Mouse (Mus musculus) spleen, adult 2 months (tissue): ENCODE results near the gene Dnajc6. TPM values are rescaled to one million over a fixed set of nuclear protein-coding genes. Genes with fewer than 3 reads are reported as not detected.

Experiments used
- DNase-seq, 2 experiments: peaks; one replicate each; pipeline versions ENCODE4 v3.0.0 to v3.0.0-alpha.2; 2012 to 2021; ENCODE audit warnings: low spot score in 2 of 2, low read depth in 1 of 2
- H3K27ac ChIP-seq: fragments of 200-500 bp; 2 replicates; pipeline ENCODE4 v1.5.1; 2012; ENCODE audit warnings: low read length, inconsistent platforms; ENCODE audit not compliant: insufficient read depth
- H3K27me3 ChIP-seq: fragments of 200-500 bp; 2 replicates; pipeline ENCODE4 v1.6.1; 2012; ENCODE audit warnings: mild to moderate bottlenecking, moderate library complexity, low read length, inconsistent platforms; ENCODE audit not compliant: control insufficient read depth, insufficient read depth
- H3K36me3 ChIP-seq: fragments of 200-500 bp; 2 replicates; pipeline ENCODE4 v1.6.1; 2012; ENCODE audit warnings: mild to moderate bottlenecking, low read length, inconsistent platforms; ENCODE audit not compliant: control insufficient read depth, insufficient read depth
- H3K4me1 ChIP-seq: fragments of 200-500 bp; 2 replicates; pipeline ENCODE4 v1.6.1; 2011; ENCODE audit warnings: inconsistent platforms; ENCODE audit not compliant: control insufficient read depth, insufficient read depth, insufficient read length
- H3K4me3 ChIP-seq: fragments of 200-500 bp; 2 replicates; pipeline ENCODE4 v1.5.1; 2011; ENCODE audit warnings: mild to moderate bottlenecking, inconsistent platforms; ENCODE audit not compliant: insufficient read depth, insufficient read length; ENCODE audit errors: extremely low read depth
- CTCF ChIP-seq: fragments of 200-500 bp; IDR thresholded peaks from 2 replicates; pipeline ENCODE4 v1.5.1; 2011; ENCODE audit warnings: mild to moderate bottlenecking, inconsistent platforms; ENCODE audit not compliant: insufficient read depth, insufficient read length, insufficient replicate concordance; ENCODE audit errors: extremely low read depth
- POLR2A ChIP-seq: fragments of 200-500 bp; IDR thresholded peaks from 2 replicates; pipeline ENCODE4 v1.6.1; 2011; ENCODE audit warnings: low read depth, low read length, inconsistent platforms
- WGBS: fragments of 180-500 bp; shearing (Covaris S2); methylation state at CpG from one replicate; pipeline ENCODE4 v1.1.7; 2018; 5-methylcytosine and 5-hydroxymethylcytosine counted together
- polyA plus RNA-seq: library from polyadenylated mRNA; depleted of rRNA; stranded (reverse); fragments of >200 nt; gene quantifications from 2 replicates; pipeline ENCODE4 v1.2.3, GENCODE M21; 2012

Dnajc6 gene
- polyA plus RNA-seq, 1 experiment: 1.6 TPM

GRCm38 (mm10) chr4:101563607-101564006, 67.2 kb downstream of the Dnajc6 start:
- Histone ChIP-seq H3K4me1 (no peaks in the 10 kb centered on the region), H3K36me3 (no peaks in the 10 kb centered on the region), H3K27me3 (no peaks in the 10 kb centered on the region), H3K27ac (no peak overlapping the region), H3K4me3 (no peak overlapping the region)
- DNase-seq: no peak
- 86% methylated on average over 5 of the region's 5 CpGs for WGBS
- TF ChIP-seq CTCF: no peak
- no peak for TF ChIP-seq POLR2A

GRCm38 (mm10) chr4:101564746-101565417, 68.4 kb downstream of the Dnajc6 start:
- Histone ChIP-seq H3K36me3 (no peaks in the 10 kb centered on the region), H3K27ac (no peak overlapping the region), H3K27me3 (no peaks in the 10 kb centered on the region), H3K4me3 (no peak overlapping the region), H3K4me1 (no peaks in the 10 kb centered on the region)
- DNase-seq: no peak
- TF ChIP-seq CTCF (no peak), POLR2A (no peak)
- 86% methylated on average over 4 of the region's 4 CpGs for WGBS

GRCm38 (mm10) chr4:101569076-101569475, 72.6 kb downstream of the Dnajc6 start:
- WGBS: 85% methylated on average over 7 of the region's 7 CpGs
- TF ChIP-seq CTCF (no peak), POLR2A (no peak)
- no peak overlapping the region for H3K4me3 ChIP-seq
- H3K36me3 ChIP-seq: no peaks in the 10 kb centered on the region
- H3K27me3 ChIP-seq: no peaks in the 10 kb centered on the region
- DNase-seq: no peak
- H3K27ac ChIP-seq: no peak overlapping the region
- H3K4me1 ChIP-seq: no peaks in the 10 kb centered on the region

GRCm38 (mm10) chr4:101572142-101572541, 75.7 kb downstream of the Dnajc6 start:
- H3K27ac ChIP-seq: no peak overlapping the region
- no peak for DNase-seq
- no peaks in the 10 kb centered on the region for H3K36me3 ChIP-seq
- H3K27me3 ChIP-seq: no peaks in the 10 kb centered on the region
- H3K4me3 ChIP-seq: no peak overlapping the region
- TF ChIP-seq POLR2A (no peak), CTCF (no peak)
- H3K4me1 ChIP-seq: no peaks in the 10 kb centered on the region
- 85% methylated on average over 2 of the region's 2 CpGs for WGBS

GRCm38 (mm10) chr4:101575307-101575706, 78.9 kb downstream of the Dnajc6 start:
- Histone ChIP-seq H3K27ac (no peak overlapping the region), H3K4me3 (no peak overlapping the region), H3K27me3 (no peaks in the 10 kb centered on the region), H3K36me3 (no peaks in the 10 kb centered on the region), H3K4me1 (no peaks in the 10 kb centered on the region)
- DNase-seq: no peak
- 82% methylated on average over 5 of the region's 5 CpGs for WGBS
- TF ChIP-seq CTCF (no peak), POLR2A (no peak)

- Histone ChIP-seq H3K4me1 (no peaks in the 10 kb centered on the region), H3K4me3 (no peak overlapping the region), H3K36me3 (no peaks in the 10 kb centered on the region), H3K27ac (no peak overlapping the region), H3K27me3 (no peaks in the 10 kb centered on the region)
- DNase-seq: no peak
- TF ChIP-seq CTCF: no peak
- no peak for TF ChIP-seq POLR2A
- 84% methylated on average over 7 of the region's 7 CpGs for WGBS
Observed at GRCm38 (mm10) chr4:101578720-101579119, 82.3 kb downstream of the Dnajc6 start.

- Histone ChIP-seq H3K4me1 (no peaks in the 10 kb centered on the region), H3K27ac (no peak overlapping the region), H3K4me3 (no peak overlapping the region), H3K36me3 (no peaks in the 10 kb centered on the region), H3K27me3 (no peaks in the 10 kb centered on the region)
- DNase-seq: no peak
- WGBS: 83% methylated on average over 5 of the region's 5 CpGs
- TF ChIP-seq CTCF (no peak), POLR2A (no peak)
Observed at GRCm38 (mm10) chr4:101579517-101579916, 83.1 kb downstream of the Dnajc6 start.
